Mouse (Mus musculus): ENCODE data around the gene Prkce. TPM values are rescaled to one million over a fixed set of nuclear protein-coding genes. Genes with fewer than 3 reads are reported as not detected.

The Prkce gene
- polyA plus RNA-seq, 1 experiment from 2014 or later = 2.0 TPM

DNA sequence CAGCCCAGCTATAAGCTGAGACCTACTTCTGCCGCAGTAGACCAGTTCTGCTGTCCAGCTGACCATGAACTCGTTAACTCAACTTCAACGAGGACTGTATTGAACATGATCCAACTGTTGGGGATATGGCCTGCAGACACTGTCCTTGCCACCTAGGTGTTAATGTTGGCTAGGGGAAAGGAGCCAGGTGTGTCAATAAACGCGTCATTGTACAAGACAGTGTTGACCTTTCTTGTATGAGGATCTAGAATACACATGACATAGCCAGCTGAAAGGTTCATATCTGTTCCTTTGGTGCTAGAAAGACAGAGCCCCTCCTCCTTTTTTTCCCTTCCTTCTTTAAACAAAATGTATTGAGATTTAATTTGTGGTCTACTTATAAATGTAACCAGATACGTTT is 251.6 kb downstream of the Prkce start:
- Histone ChIP-seq H3K27me3 (ENCODE audit: insufficient read depth, low read length) (no peaks in the 10 kb centered on the region), H3K9me3 (ENCODE audit: low read length) (no peaks in the 10 kb centered on the region), H3K36me3 (replicated peaks; ENCODE audit: insufficient read depth, low read length) (no peaks in the 10 kb centered on the region), H3K4me2 (ENCODE audit: low read depth, low read length) (no peak overlapping the region), H3K4me1 (ENCODE audit: insufficient read depth) (no peaks in the 10 kb centered on the region), H3K9ac (replicated peaks) (no peak overlapping the region), H3K27ac (ENCODE audit: low read depth) (no peak overlapping the region), H3K4me3 (ENCODE audit: low read depth, low read length) (no peak overlapping the region)
- DNase-seq = no peak
- 80% methylated on average over 6 of the region's 6 CpGs for WGBS (ENCODE audit: insufficient replicate concordance)
- TF ChIP-seq CTCF (IDR thresholded peaks at IDR 0.05; ENCODE audit: low read depth) (no peak), EP300 (IDR thresholded peaks at IDR 0.05; ENCODE audit: low read depth) (no peak)
- no peak for ATAC-seq

- 79% methylated on average over 10 of the region's 10 CpGs for WGBS (ENCODE audit: insufficient replicate concordance)
- Histone ChIP-seq H3K27ac (ENCODE audit: low read depth) (no peak overlapping the region), H3K9ac (replicated peaks) (no peak overlapping the region), H3K4me3 (ENCODE audit: low read depth, low read length) (no peak overlapping the region), H3K9me3 (ENCODE audit: low read length) (peaks cover 3% of the 10 kb centered on the region; the same call in 1 of the 2 replicates), H3K4me1 (ENCODE audit: insufficient read depth) (no peaks in the 10 kb centered on the region), H3K4me2 (ENCODE audit: low read depth, low read length) (no peak overlapping the region), H3K36me3 (replicated peaks; ENCODE audit: insufficient read depth, low read length) (no peaks in the 10 kb centered on the region), H3K27me3 (ENCODE audit: insufficient read depth, low read length) (no peaks in the 10 kb centered on the region)
- ATAC-seq (no peak), DNase-seq (no peak)
- TF ChIP-seq CTCF (IDR thresholded peaks at IDR 0.05; ENCODE audit: low read depth) = no peak
- TF ChIP-seq EP300 (IDR thresholded peaks at IDR 0.05; ENCODE audit: low read depth) = no peak
Observed at GRCm38 (mm10) chr17:86420646-86421338, 253.2 kb downstream of the Prkce start.

DNA sequence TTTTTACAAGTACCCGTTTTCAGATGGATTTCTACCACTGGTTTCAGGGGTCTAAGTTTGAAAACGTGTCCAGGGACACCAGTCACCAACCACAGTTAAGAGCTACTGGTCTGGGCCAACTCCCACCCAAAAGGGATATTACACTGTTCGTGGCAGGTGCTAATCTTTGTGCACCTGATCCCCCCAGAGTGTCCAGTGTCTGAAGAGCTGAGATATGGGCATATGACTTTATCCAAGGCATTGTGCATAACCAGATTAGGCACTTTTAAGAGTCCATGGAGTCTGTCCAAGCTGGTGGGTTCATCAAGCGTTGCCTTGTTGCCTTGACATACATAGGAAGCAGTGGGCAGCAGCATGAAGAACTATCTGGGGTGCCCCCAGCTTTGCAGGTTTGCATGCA is 254.4 kb downstream of the Prkce start:
- no peak for ATAC-seq
- no peaks in the 10 kb centered on the region for H3K4me1 ChIP-seq (ENCODE audit: insufficient read depth)
- no peak overlapping the region for H3K27ac ChIP-seq (ENCODE audit: low read depth)
- no peak overlapping the region for H3K4me3 ChIP-seq (ENCODE audit: low read depth, low read length)
- DNase-seq = no peak
- H3K9me3 ChIP-seq (ENCODE audit: low read length) = peaks cover 3% of the 10 kb centered on the region; the same call in 1 of the 2 replicates
- no peaks in the 10 kb centered on the region for H3K36me3 ChIP-seq (replicated peaks; ENCODE audit: insufficient read depth, low read length)
- no peak for TF ChIP-seq CTCF (IDR thresholded peaks at IDR 0.05; ENCODE audit: low read depth)
- TF ChIP-seq EP300 (IDR thresholded peaks at IDR 0.05; ENCODE audit: low read depth) = no peak
- no peak overlapping the region for H3K4me2 ChIP-seq (ENCODE audit: low read depth, low read length)
- H3K9ac ChIP-seq (replicated peaks) = no peak overlapping the region
- 59% methylated on average over 4 of the region's 4 CpGs for WGBS (ENCODE audit: insufficient replicate concordance)
- no peaks in the 10 kb centered on the region for H3K27me3 ChIP-seq (ENCODE audit: insufficient read depth, low read length)

- Histone ChIP-seq H3K27me3 (ENCODE audit: insufficient read depth, low read length) (no peaks in the 10 kb centered on the region), H3K4me2 (ENCODE audit: low read depth, low read length) (no peak overlapping the region), H3K27ac (ENCODE audit: low read depth) (no peak overlapping the region), H3K9ac (replicated peaks) (no peak overlapping the region), H3K4me1 (ENCODE audit: insufficient read depth) (no peaks in the 10 kb centered on the region), H3K36me3 (replicated peaks; ENCODE audit: insufficient read depth, low read length) (no peaks in the 10 kb centered on the region), H3K9me3 (ENCODE audit: low read length) (no peaks in the 10 kb centered on the region; the same call in 1 of the 2 replicates), H3K4me3 (ENCODE audit: low read depth, low read length) (no peak overlapping the region)
- 88% methylated on average over 6 of the region's 6 CpGs for WGBS (ENCODE audit: insufficient replicate concordance)
- ATAC-seq = no peak
- no peak for TF ChIP-seq EP300 (IDR thresholded peaks at IDR 0.05; ENCODE audit: low read depth)
- no peak for TF ChIP-seq CTCF (IDR thresholded peaks at IDR 0.05; ENCODE audit: low read depth)
- no peak for DNase-seq
Observed at GRCm38 (mm10) chr17:86429877-86430276, 262.3 kb downstream of the Prkce start.

DNA sequence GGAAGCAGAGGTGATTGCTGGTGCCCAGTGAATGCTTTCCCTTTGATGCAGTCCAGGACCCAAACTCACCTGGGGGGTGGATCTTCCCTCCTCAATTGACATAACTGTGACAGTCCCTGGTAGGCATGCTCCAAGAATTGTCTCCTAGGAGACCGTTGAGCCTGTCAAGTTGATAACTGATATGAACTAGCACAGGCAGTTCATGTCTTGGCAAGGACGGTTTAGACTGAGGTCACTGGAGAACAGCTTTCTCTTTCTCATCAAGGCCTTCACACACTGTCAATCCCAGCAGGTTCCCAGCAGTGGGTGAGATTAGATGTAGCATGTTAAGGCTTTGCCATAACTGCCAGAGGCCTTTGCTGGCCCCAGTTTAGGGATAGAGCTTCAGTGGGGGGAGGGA is 265.5 kb downstream of the Prkce start:
- TF ChIP-seq EP300 (IDR thresholded peaks at IDR 0.05; ENCODE audit: low read depth) = no peak
- no peak for TF ChIP-seq CTCF (IDR thresholded peaks at IDR 0.05; ENCODE audit: low read depth)
- no peak overlapping the region for H3K4me2 ChIP-seq (ENCODE audit: low read depth, low read length)
- 64% methylated on average over 2 of the region's 2 CpGs for WGBS (ENCODE audit: insufficient replicate concordance)
- H3K27me3 ChIP-seq (ENCODE audit: insufficient read depth, low read length) = no peaks in the 10 kb centered on the region
- H3K36me3 ChIP-seq (replicated peaks; ENCODE audit: insufficient read depth, low read length) = no peaks in the 10 kb centered on the region
- no peak overlapping the region for H3K4me3 ChIP-seq (ENCODE audit: low read depth, low read length)
- no peak for ATAC-seq
- H3K9me3 ChIP-seq (ENCODE audit: low read length) = no peaks in the 10 kb centered on the region
- no peak for DNase-seq
- no peak overlapping the region for H3K9ac ChIP-seq (replicated peaks)
- no peak overlapping the region for H3K27ac ChIP-seq (ENCODE audit: low read depth)
- peaks cover 8% of the 10 kb centered on the region for H3K4me1 ChIP-seq (ENCODE audit: insufficient read depth)

DNA sequence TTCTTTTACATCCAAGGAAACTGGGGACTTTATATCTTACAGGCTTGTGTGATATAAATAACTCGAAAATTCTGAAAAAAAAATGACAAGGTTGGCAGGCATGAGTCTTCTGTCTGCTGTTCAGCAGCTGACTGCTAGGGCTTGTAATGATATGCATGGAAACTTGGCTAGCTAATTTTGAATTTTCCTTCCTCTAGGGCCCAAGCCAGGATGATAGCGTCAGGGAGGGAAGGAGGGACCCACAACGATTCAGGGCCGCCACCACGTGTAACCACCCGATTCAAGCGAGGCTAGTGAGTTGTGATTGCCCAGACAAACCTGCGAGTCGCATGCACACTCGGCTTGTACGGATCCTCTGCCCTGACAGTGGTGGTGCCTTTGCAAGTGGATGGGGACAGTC is 266.2 kb downstream of the Prkce start:
- H3K36me3 ChIP-seq (replicated peaks; ENCODE audit: insufficient read depth, low read length) = no peaks in the 10 kb centered on the region
- H3K4me2 ChIP-seq (ENCODE audit: low read depth, low read length) = no peak overlapping the region
- 93% methylated on average over 11 of the region's 11 CpGs for WGBS (ENCODE audit: insufficient replicate concordance)
- ATAC-seq = no peak
- no peak for DNase-seq
- no peak overlapping the region for H3K27ac ChIP-seq (ENCODE audit: low read depth)
- no peaks in the 10 kb centered on the region for H3K27me3 ChIP-seq (ENCODE audit: insufficient read depth, low read length)
- H3K9me3 ChIP-seq (ENCODE audit: low read length) = no peaks in the 10 kb centered on the region
- TF ChIP-seq CTCF (IDR thresholded peaks at IDR 0.05; ENCODE audit: low read depth) (no peak), EP300 (IDR thresholded peaks at IDR 0.05; ENCODE audit: low read depth) (no peak)
- H3K4me3 ChIP-seq (ENCODE audit: low read depth, low read length) = no peak overlapping the region
- H3K4me1 ChIP-seq (ENCODE audit: insufficient read depth) = peaks cover 11% of the 10 kb centered on the region
- no peak overlapping the region for H3K9ac ChIP-seq (replicated peaks)
